Mouse (Mus musculus): ENCODE measurements around the gene Szrd1. TPM values are rescaled to one million over a fixed set of nuclear protein-coding genes. Genes with fewer than 3 reads are reported as not detected.

Gene Szrd1
- polyA plus RNA-seq, 1 experiment from 2014 or later, result 24.7 TPM

DNA sequence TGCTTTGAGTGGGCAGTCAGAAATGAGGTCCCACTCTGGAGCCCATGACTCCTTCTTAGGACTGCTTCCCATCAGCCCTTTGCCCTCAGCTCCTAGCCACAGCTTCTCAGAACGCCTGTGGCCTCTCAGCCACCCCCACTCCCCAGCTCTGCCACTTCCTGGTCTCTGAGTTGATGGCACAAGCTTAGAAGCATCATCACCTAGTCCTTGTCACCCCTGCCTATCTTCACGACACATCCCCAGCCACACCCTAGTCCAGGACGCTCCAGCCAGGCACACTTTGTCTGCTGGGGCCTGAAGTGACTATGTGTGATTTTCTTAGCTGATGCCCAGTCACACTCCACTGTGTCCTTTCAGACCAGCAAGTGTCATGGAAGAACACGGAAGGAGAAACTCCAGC is 40.6 kb downstream of the Szrd1 start:
- DNase-seq (ENCODE audit: low spot score) (no peak), ATAC-seq (replicated peaks; ENCODE audit: low FRiP score) (peak; percentile 74)
- Histone ChIP-seq H3K9me3 (ENCODE audit: control insufficient read depth, low read length) (no peaks in the 10 kb centered on the region), H3K27me3 (replicated peaks; ENCODE audit: control insufficient read depth, insufficient read depth, low read length) (peaks cover 1% of the 10 kb centered on the region; the same call in 1 of the 2 replicates), H3K36me3 (ENCODE audit: control insufficient read depth, insufficient read depth, low read length) (no peaks in the 10 kb centered on the region), H3K4me2 (peak overlapping the region; percentile 35), H3K4me1 (replicated peaks; ENCODE audit: control insufficient read depth, insufficient read depth, low read length) (peaks cover 15% of the 10 kb centered on the region), H3K4me3 (ENCODE audit: low read depth, low read length) (no peak overlapping the region), H3K9ac (ENCODE audit: low read depth, low read length) (no peak overlapping the region), H3K27ac (ENCODE audit: low read depth, low read length) (peak overlapping the region; percentile 53; the same call in 1 of the 2 replicates)
- WGBS, result 42% methylated on average over 4 of the region's 4 CpGs

DNA sequence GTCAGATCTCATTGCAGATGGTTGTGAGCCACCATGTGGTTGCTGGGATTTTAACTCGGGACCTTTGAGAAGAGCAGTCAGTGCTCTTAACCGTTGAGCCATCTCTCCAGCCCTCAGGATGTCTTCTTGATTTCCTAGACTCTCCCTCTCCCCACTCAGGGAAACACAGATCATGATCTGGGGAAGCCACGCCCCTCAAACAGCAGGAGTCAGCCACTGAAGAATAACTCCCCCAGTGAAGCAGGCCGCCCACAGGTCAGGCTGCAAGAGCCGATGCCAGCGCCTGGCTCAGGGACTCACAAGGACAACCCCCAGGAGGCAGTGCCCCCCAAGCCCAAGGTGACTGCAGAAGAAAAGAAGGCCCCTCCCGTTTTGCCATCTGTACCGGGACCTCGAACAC is 42.9 kb downstream of the Szrd1 start:
- ATAC-seq (replicated peaks; ENCODE audit: low FRiP score), result no peak
- Histone ChIP-seq H3K27me3 (replicated peaks; ENCODE audit: control insufficient read depth, insufficient read depth, low read length) (no peaks in the 10 kb centered on the region), H3K4me1 (replicated peaks; ENCODE audit: control insufficient read depth, insufficient read depth, low read length) (peaks cover 15% of the 10 kb centered on the region), H3K9ac (ENCODE audit: low read depth, low read length) (no peak overlapping the region), H3K4me2 (no peak overlapping the region), H3K36me3 (ENCODE audit: control insufficient read depth, insufficient read depth, low read length) (no peaks in the 10 kb centered on the region), H3K4me3 (ENCODE audit: low read depth, low read length) (no peak overlapping the region), H3K27ac (ENCODE audit: low read depth, low read length) (no peak overlapping the region), H3K9me3 (ENCODE audit: control insufficient read depth, low read length) (no peaks in the 10 kb centered on the region)
- WGBS, result 26% methylated on average over 9 of the region's 9 CpGs
- DNase-seq (ENCODE audit: low spot score), result no peak

DNA sequence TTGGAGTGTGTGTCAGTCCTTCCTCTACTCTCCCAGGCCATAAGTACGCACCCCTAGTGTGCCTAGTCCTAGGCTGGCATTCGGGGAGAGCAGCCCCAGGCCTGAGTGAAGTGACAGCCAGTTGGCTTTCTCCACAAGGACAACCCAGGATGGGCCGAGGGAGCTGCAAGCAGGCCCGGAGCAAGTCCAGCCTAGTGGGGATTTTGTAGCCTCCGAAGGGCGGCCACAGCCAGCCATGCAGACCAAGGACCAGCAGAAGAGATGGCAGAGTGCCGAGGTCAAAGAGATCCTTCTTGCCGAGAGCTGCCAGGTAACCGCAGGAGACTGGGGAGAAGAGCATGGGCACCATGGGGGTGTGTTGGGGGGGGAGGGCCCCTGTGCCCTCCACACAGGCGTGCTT is 44.6 kb downstream of the Szrd1 start:
- Histone ChIP-seq H3K36me3 (ENCODE audit: control insufficient read depth, insufficient read depth, low read length) (no peaks in the 10 kb centered on the region), H3K27ac (ENCODE audit: low read depth, low read length) (no peak overlapping the region), H3K9ac (ENCODE audit: low read depth, low read length) (no peak overlapping the region), H3K27me3 (replicated peaks; ENCODE audit: control insufficient read depth, insufficient read depth, low read length) (no peaks in the 10 kb centered on the region), H3K4me1 (replicated peaks; ENCODE audit: control insufficient read depth, insufficient read depth, low read length) (peaks cover 15% of the 10 kb centered on the region), H3K4me3 (ENCODE audit: low read depth, low read length) (no peak overlapping the region), H3K4me2 (no peak overlapping the region), H3K9me3 (ENCODE audit: control insufficient read depth, low read length) (no peaks in the 10 kb centered on the region)
- WGBS, result 79% methylated on average over 10 of the region's 10 CpGs
- DNase-seq (ENCODE audit: low spot score) (no peak), ATAC-seq (replicated peaks; ENCODE audit: low FRiP score) (no peak)

DNA sequence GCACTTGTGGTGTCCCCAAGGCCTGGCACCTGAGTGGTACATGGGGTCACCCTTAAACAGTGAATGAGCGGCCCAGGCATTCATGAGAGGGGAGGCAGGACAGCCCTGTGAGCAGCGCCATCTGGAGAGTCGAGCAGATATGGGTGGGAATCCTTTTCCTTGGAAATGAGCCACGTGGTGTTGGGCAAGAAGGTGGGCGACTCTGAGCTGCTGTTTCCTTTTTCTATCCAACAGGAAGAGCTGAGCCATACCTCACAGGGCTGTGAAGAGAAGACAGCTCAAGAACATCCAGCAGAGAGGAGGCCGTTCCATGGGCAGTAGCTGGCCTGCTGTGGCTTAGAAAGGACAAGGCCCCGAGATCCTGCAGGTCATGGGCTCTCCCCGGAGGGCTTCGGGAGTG is 50.9 kb downstream of the Szrd1 start:
- H3K4me3 ChIP-seq (ENCODE audit: low read depth, low read length), result no peak overlapping the region
- no peak overlapping the region for H3K4me2 ChIP-seq
- no peaks in the 10 kb centered on the region for H3K9me3 ChIP-seq (ENCODE audit: control insufficient read depth, low read length)
- H3K36me3 ChIP-seq (ENCODE audit: control insufficient read depth, insufficient read depth, low read length), result no peaks in the 10 kb centered on the region
- WGBS, result 74% methylated on average over 9 of the region's 9 CpGs
- no peaks in the 10 kb centered on the region; the same call in 1 of the 2 replicates for H3K4me1 ChIP-seq (replicated peaks; ENCODE audit: control insufficient read depth, insufficient read depth, low read length)
- no peak for DNase-seq (ENCODE audit: low spot score)
- no peak for ATAC-seq (replicated peaks; ENCODE audit: low FRiP score)
- no peaks in the 10 kb centered on the region for H3K27me3 ChIP-seq (replicated peaks; ENCODE audit: control insufficient read depth, insufficient read depth, low read length)
- H3K9ac ChIP-seq (ENCODE audit: low read depth, low read length), result no peak overlapping the region
- no peak overlapping the region for H3K27ac ChIP-seq (ENCODE audit: low read depth, low read length)

DNA sequence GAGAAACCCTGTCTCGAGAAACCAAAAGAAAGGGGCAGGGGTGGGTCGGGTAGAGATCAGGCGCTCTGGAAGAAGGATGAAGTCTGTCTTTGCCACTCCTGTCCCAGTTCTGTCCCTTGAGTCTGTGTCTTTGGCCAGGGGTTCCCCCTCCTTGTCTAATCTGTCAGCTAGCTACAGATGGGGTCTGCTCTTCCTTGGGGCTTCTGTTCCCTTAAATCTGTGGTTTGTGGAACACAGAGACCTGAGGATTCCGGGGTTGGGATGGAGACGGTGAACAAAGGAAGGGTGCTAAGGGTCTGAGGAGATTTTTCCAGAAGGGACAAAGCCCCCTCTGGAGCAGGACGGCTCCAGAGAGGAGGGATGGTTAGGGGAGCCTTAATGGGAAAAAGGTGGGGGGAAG is 51.5 kb downstream of the Szrd1 start, which contains the start of gene Spata21:
Spata21 (plus strand) TSS at position 301 of the 400 bp plus-strand sequence.
- Histone ChIP-seq H3K9me3 (ENCODE audit: control insufficient read depth, low read length) (no peaks in the 10 kb centered on the region), H3K27ac (ENCODE audit: low read depth, low read length) (no peak within 1 kb of the TSS), H3K27me3 (replicated peaks; ENCODE audit: control insufficient read depth, insufficient read depth, low read length) (no peaks in the 10 kb centered on the region), H3K4me3 (ENCODE audit: low read depth, low read length) (no peak within 1 kb of the TSS), H3K36me3 (ENCODE audit: control insufficient read depth, insufficient read depth, low read length) (no peaks in the 10 kb centered on the region), H3K4me2 (no peak within 1 kb of the TSS), H3K4me1 (replicated peaks; ENCODE audit: control insufficient read depth, insufficient read depth, low read length) (no peaks in the 10 kb centered on the region; the same call in 1 of the 2 replicates), H3K9ac (ENCODE audit: low read depth, low read length) (no peak within 1 kb of the TSS)
- DNase-seq (ENCODE audit: low spot score) (no peak), ATAC-seq (replicated peaks; ENCODE audit: low FRiP score) (no peak)
- 74% methylated on average over 6 of the region's 6 CpGs for WGBS

DNA sequence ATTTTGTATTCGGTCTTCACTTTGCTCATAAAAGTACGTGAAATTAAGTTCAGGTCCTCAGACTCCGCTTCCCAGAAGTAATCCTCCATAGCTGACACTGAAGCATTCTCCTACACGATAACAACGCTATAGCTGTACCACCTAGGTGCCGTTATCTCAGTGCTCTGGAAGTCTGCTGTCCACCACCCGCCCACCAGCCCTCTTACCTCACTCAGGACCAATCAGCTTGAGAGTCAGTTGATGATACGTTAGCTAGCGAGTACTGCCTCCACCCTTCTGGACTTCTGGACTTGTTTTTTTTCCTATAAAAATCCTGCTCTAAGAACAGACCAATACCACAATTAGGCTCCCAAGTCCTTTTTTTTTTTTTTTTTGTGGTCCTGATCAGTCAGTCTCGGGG is 52.7 kb downstream of the Szrd1 start:
- H3K4me2 ChIP-seq, result 0 out of 2 replicates have a peak overlapping the region, but pooled peaks have one; percentile 18
- no peaks in the 10 kb centered on the region for H3K27me3 ChIP-seq (replicated peaks; ENCODE audit: control insufficient read depth, insufficient read depth, low read length)
- H3K27ac ChIP-seq (ENCODE audit: low read depth, low read length), result no peak overlapping the region
- WGBS, result 58% methylated on average over 10 of the region's 10 CpGs
- H3K36me3 ChIP-seq (ENCODE audit: control insufficient read depth, insufficient read depth, low read length), result no peaks in the 10 kb centered on the region
- H3K4me1 ChIP-seq (replicated peaks; ENCODE audit: control insufficient read depth, insufficient read depth, low read length), result no peaks in the 10 kb centered on the region; the same call in 1 of the 2 replicates
- H3K4me3 ChIP-seq (ENCODE audit: low read depth, low read length), result no peak overlapping the region
- no peak overlapping the region for H3K9ac ChIP-seq (ENCODE audit: low read depth, low read length)
- DNase-seq (ENCODE audit: low spot score) (no peak), ATAC-seq (replicated peaks; ENCODE audit: low FRiP score) (peak; percentile 87)
- no peaks in the 10 kb centered on the region for H3K9me3 ChIP-seq (ENCODE audit: control insufficient read depth, low read length)

DNA sequence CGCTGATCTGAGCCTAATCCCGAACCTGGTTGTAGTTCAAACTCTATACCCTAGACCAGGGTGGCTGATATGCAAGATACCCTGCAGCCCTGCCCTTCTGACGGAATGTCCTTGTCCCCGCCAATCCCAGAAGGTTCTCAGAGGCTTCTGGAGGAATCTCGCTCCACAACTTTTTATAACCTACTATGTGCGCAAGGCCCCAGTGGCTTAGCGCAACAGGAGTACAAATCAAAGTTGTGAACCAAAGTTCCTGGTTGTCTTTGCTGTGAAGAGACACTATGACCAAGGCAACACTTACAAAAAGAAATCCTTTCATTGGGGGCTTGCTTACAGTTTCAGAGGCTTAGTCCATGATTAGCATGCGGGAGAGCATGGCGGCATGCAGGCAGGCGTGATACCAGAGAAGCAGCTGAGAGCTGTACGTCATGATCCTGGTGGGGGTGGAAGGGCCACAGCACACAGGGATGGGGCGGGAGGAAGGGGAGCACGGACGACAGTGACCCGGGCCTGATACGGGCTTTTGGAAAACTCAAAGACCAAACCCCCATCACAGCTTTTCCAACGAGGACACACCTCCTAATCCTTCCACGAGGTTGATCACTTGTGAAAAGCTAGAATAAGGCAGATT is 61.0 kb downstream of the Szrd1 start:
- Histone ChIP-seq H3K27me3 (replicated peaks; ENCODE audit: control insufficient read depth, insufficient read depth, low read length) (no peaks in the 10 kb centered on the region), H3K4me1 (replicated peaks; ENCODE audit: control insufficient read depth, insufficient read depth, low read length) (peaks cover 21% of the 10 kb centered on the region), H3K9ac (ENCODE audit: low read depth, low read length) (peak overlapping the region; percentile 26; the same call in 1 of the 2 replicates), H3K9me3 (ENCODE audit: control insufficient read depth, low read length) (no peaks in the 10 kb centered on the region), H3K4me3 (ENCODE audit: low read depth, low read length) (peak overlapping the region; percentile 99), H3K27ac (ENCODE audit: low read depth, low read length) (no peak overlapping the region), H3K36me3 (ENCODE audit: control insufficient read depth, insufficient read depth, low read length) (peaks cover 5% of the 10 kb centered on the region; the same call in 1 of the 2 replicates), H3K4me2 (peak overlapping the region; percentile 91)
- 74% methylated on average over 18 of the region's 18 CpGs for WGBS
- no peak for ATAC-seq (replicated peaks; ENCODE audit: low FRiP score)
- no peak for DNase-seq (ENCODE audit: low spot score)

DNA sequence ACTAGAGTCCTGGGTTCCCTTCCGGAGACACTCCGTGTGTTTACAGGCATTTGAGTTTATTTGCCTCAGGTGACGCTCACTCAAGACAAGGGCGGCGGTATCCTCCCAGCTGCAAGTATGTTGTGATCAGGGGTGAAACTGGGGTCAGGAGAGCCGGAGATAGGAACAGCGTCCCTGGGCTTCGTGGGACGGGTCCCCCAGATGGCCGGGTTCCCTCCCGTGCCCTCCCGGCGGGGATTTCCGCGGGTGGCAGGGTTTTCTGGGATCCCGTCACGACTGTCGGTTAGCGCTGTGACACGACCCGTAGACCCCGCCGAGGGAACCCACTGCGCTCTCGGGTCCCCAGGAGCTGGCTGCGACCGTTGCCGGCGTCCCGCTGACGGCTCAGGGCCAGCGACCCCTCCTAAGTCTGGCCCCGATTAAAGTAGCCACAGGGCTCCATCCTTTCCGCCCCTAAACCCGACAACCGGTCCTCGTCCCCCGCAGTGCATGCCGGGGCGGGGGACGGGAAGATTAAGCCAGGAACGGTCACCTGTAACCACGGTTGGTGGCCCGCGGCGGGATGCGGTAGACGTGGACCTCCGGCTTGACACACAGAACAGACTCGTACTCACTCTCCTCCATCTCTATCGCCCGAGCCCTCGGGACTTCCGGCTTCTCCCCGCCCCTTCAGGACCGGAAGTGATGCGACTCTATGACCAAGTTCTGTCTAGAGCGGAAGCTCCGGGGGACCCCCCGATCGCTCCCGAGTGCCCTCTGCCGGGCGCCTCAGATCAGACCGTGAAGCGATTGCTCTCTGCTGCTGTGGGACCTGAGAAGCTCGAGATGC is 61.7 kb downstream of the Szrd1 start, which contains the start of gene Necap2:
Necap2 (minus strand) TSS at position 677 of the 829 bp plus-strand sequence.
- H3K9me3 ChIP-seq (ENCODE audit: control insufficient read depth, low read length), result no peaks in the 10 kb centered on the region
- H3K4me1 ChIP-seq (replicated peaks; ENCODE audit: control insufficient read depth, insufficient read depth, low read length), result peaks cover 26% of the 10 kb centered on the region
- no peaks in the 10 kb centered on the region for H3K27me3 ChIP-seq (replicated peaks; ENCODE audit: control insufficient read depth, insufficient read depth, low read length)
- H3K4me3 ChIP-seq (ENCODE audit: low read depth, low read length), result peak within 1 kb of the TSS; percentile 99
- peak within 1 kb of the TSS; percentile 91 for H3K4me2 ChIP-seq
- 1% methylated on average over 67 of the region's 67 CpGs for WGBS
- DNase-seq (ENCODE audit: low spot score), result peak; percentile 95
- peaks cover 11% of the 10 kb centered on the region; the same call in 1 of the 2 replicates for H3K36me3 ChIP-seq (ENCODE audit: control insufficient read depth, insufficient read depth, low read length)
- peak within 1 kb of the TSS; percentile 90 for H3K9ac ChIP-seq (ENCODE audit: low read depth, low read length)
- ATAC-seq (replicated peaks; ENCODE audit: low FRiP score), result peak; percentile 79
- peak within 1 kb of the TSS; percentile 97 for H3K27ac ChIP-seq (ENCODE audit: low read depth, low read length)

Measured in liver, embryonic 11.5 days (tissue).